ENCODE assay signal across 11 mouse cellular contexts in genomic region chr4:130270089-130270488, GRCm38 (mm10). TPM values are rescaled to one million over a fixed set of nuclear protein-coding genes. Genes with fewer than 3 reads are reported as not detected.
DNase-seq lines count a peak whose midpoint lies in the region; TF ChIP-seq lines count a peak whose summit lies in the region.
"Had no signal": no experiment of that assay in that cellular context is flagged by ENCODE, and none has a peak within 500 bp of the region (broad histone marks: within the 10 kb centered on the region; RNA-seq: fewer than 3 reads in every experiment).

No protein-coding gene starts in this region.

- no peak overlapping the region for H3K27ac ChIP-seq in MEL (ENCODE audit: control insufficient read depth, low read depth, low read length)
- H3K27ac ChIP-seq: heart, embryonic 10.5 days; kidney, postnatal 0 days; midbrain, embryonic 10.5 days had no signal

- no peaks in the 10 kb centered on the region for H3K9me3 ChIP-seq in MEL (replicated peaks; ENCODE audit: insufficient read depth, low read length)
- H3K9me3 ChIP-seq: heart, embryonic 10.5 days; midbrain, embryonic 10.5 days had no signal

- H3K27me3 ChIP-seq in MEL (ENCODE audit: control insufficient read depth in 1 of 2, insufficient read depth in 2 of 2, low read length in 2 of 2), result peaks cover 0 to 1% of the 10 kb centered on the region in 2 experiments; a peak in 1 of 4 replicates

- no peak overlapping the region for H3K4me3 ChIP-seq in MEL (ENCODE audit: control insufficient read depth in 1 of 2, insufficient read depth in 1 of 2, low read depth in 2 of 2, low read length in 2 of 2)
- H3K4me3 ChIP-seq: heart, embryonic 10.5 days; midbrain, embryonic 10.5 days had no signal

- no peak for TF ChIP-seq EP300 in MEL (IDR thresholded peaks at IDR 0.05; ENCODE audit: low read depth in 1 of 2, low read length in 2 of 2)

- H3K9ac ChIP-seq in MEL (ENCODE audit: control insufficient read depth, low read depth, low read length, poor library complexity, severe bottlenecking), result no peak overlapping the region

- TF ChIP-seq POLR2A in MEL (IDR thresholded peaks at IDR 0.05; ENCODE audit: control insufficient read depth in 1 of 2, insufficient read depth in 1 of 2, low read depth in 1 of 2, low read length in 2 of 2, poor library complexity in 1 of 2), result no peak

- intact Hi-C loops in left cerebral cortex, postnatal 25 days (cut with DNase I), result no loop called here
- intact Hi-C loops in heart, postnatal 14 days (cut with DNase I), result no loop called here

- DNase-seq in 3134 (ENCODE audit: extremely low read depth, insufficient read length, low spot score), result peak; percentile 48
- DNase-seq in MEL (ENCODE audit: low read depth, low spot score), result peak; percentile 21
- DNase-seq in frontal cortex, postnatal 14 days (ENCODE audit: low spot score in 2 of 2), result peak; percentile 50 to 56
- DNase-seq in left cerebral cortex, postnatal 25 days (ENCODE audit: low spot score in 2 of 2), result peak; percentile 62 to 95
- no peak for DNase-seq in urinary bladder, postnatal 14 days (ENCODE audit: low spot score)
- no peak for DNase-seq in Muller cell, postnatal 12 days (ENCODE audit: inconsistent ontology term)
- no peak for DNase-seq in heart, postnatal 14 days
- DNase-seq: spleen, adult 18-20 months had no signal

- no peaks in the 10 kb centered on the region for H3K79me2 ChIP-seq in MEL (ENCODE audit: control insufficient read depth, insufficient read depth, low read length, poor library complexity)

- no peak for TF ChIP-seq CTCF in MEL (IDR thresholded peaks at IDR 0.05 in 2 of 3, conservative IDR thresholded peaks at IDR 0.05 in 1 of 3; ENCODE audit: control insufficient read depth in 1 of 3, insufficient read depth in 1 of 3, low read depth in 2 of 3, low read length in 3 of 3, poor library complexity in 1 of 3, severe bottlenecking in 1 of 3)

- TF ChIP-seq RAD21 in MEL (IDR thresholded peaks at IDR 0.05; ENCODE audit: low read depth, low read length), result no peak

- H3K36me3 ChIP-seq in MEL (ENCODE audit: control insufficient read depth in 1 of 2, insufficient read depth in 2 of 2, low read length in 2 of 2), result no peaks in the 10 kb centered on the region
- H3K36me3 ChIP-seq: heart, embryonic 10.5 days had no signal

- peaks cover 0 to 7% of the 10 kb centered on the region in 2 experiments; a peak in 2 of 4 replicates for H3K4me1 ChIP-seq in MEL (ENCODE audit: control insufficient read depth in 1 of 2, insufficient read depth in 2 of 2, low read length in 2 of 2)

TF ChIP-seq in MEL, 35 proteins besides CTCF, POLR2A, EP300 and RAD21:
- TF ChIP-seq BHLHE40 (IDR thresholded peaks at IDR 0.05; ENCODE audit: borderline replicate concordance, low read depth, low read length) (no peak), MAFK (IDR thresholded peaks at IDR 0.05; ENCODE audit: borderline replicate concordance, low read depth, low read length) (no peak), NRF1 (IDR thresholded peaks at IDR 0.05; ENCODE audit: insufficient read depth, low read depth, low read length, poor library complexity, severe bottlenecking) (no peak), SMC3 (IDR thresholded peaks at IDR 0.05; ENCODE audit: low read depth, low read length) (no peak)

RNA-seq across cellular contexts. Expression of gene Serinc2, which starts 8.9 kb away (rescaled TPM):
- not detected in 2 replicates for total RNA-seq in MEL (2012; rRNA removed)
- under 1 TPM in 1 of 2 experiments, not detected in 1; 0.21 TPM for polyA plus RNA-seq in MEL (2012; ENCODE audit: insufficient read depth in 1 of 2, insufficient read length in 2 of 2, low read depth in 1 of 2, low replicate concordance in 2 of 2, missing spikeins in 1 of 2)
- total RNA-seq in left cerebral cortex, postnatal 25 days (2021), result 1 to 10 TPM; 4.3 to 8.6 TPM
- 1 to 10 TPM; 3.1 to 3.3 TPM for total RNA-seq in heart, postnatal 14 days (2021)

RNA-seq across cellular contexts. Expression of gene Fabp3, which starts 38.3 kb away (rescaled TPM):
- not detected in 2 replicates for total RNA-seq in MEL (2012; rRNA removed)
- polyA plus RNA-seq in MEL (2012; ENCODE audit: insufficient read depth in 1 of 2, insufficient read length in 2 of 2, low read depth in 1 of 2, low replicate concordance in 2 of 2, missing spikeins in 1 of 2), result under 1 TPM in 1 of 2 experiments, not detected in 1; 0.60 TPM
- total RNA-seq in left cerebral cortex, postnatal 25 days (2021), result 100 to 1,000 TPM; 150 to 175 TPM
- 1,000 to 10,000 TPM; 5,520 to 6,453 TPM for total RNA-seq in heart, postnatal 14 days (2021)

RNA-seq across cellular contexts. Expression of gene Gm10570, which starts 38.4 kb away (rescaled TPM):
- total RNA-seq in MEL (2012; rRNA removed), result not detected in 2 replicates
- polyA plus RNA-seq in MEL (2012; ENCODE audit: insufficient read depth in 1 of 2, insufficient read length in 2 of 2, low read depth in 1 of 2, low replicate concordance in 2 of 2, missing spikeins in 1 of 2), result not detected
- 1 to 10 TPM in 1 of 2 experiments, under 1 TPM in 1; 0.80 to 1.7 TPM for total RNA-seq in left cerebral cortex, postnatal 25 days (2021)
- total RNA-seq in heart, postnatal 14 days (2021), result 1 to 10 TPM in 1 of 2 experiments, not detected in 1; 1.0 TPM
- polyA plus RNA-seq: midbrain, embryonic 10.5 days had no signal

RNA-seq across cellular contexts. Expression of gene Gm853, which starts 47.9 kb away (rescaled TPM):
- total RNA-seq in MEL (2012; rRNA removed), result not detected in 2 replicates
- polyA plus RNA-seq in MEL (2012; ENCODE audit: insufficient read depth in 1 of 2, insufficient read length in 2 of 2, low read depth in 1 of 2, low replicate concordance in 2 of 2, missing spikeins in 1 of 2), result under 1 TPM in 1 of 2 experiments, not detected in 1; 0.04 TPM
- under 1 TPM in 1 of 2 experiments, not detected in 1; 0.16 TPM for total RNA-seq in left cerebral cortex, postnatal 25 days (2021)
- total RNA-seq in heart, postnatal 14 days (2021), result not detected
- polyA plus RNA-seq: heart, embryonic 10.5 days had no signal

Comparison
In these comparisons a context has a peak if more than half of its experiments do, and no peak if none do; other contexts are left out.
1. DNase-seq: peak in 3134 (single experiment), MEL (single experiment), frontal cortex, postnatal 14 days (2 of 2) and left cerebral cortex, postnatal 25 days (2 of 2); none in urinary bladder, postnatal 14 days (single experiment), Muller cell, postnatal 12 days (single experiment) and heart, postnatal 14 days (0 of 2).
2. RNA of gene Fabp3, which starts 38.3 kb away (total RNA-seq): 5,520 to 6,453 TPM in heart, postnatal 14 days and 150 to 175 TPM in left cerebral cortex, postnatal 25 days; not detected in MEL; every median in the first group is over 100 times any median in the second.